Mouse (Mus musculus): ENCODE data around the gene Fam111a.
"Not testable (repeated sequence)": the region's sequence is repeated elsewhere in the genome, so short reads cannot be mapped to it uniquely, and the experiment has no call there.

The Fam111a gene

DNA sequence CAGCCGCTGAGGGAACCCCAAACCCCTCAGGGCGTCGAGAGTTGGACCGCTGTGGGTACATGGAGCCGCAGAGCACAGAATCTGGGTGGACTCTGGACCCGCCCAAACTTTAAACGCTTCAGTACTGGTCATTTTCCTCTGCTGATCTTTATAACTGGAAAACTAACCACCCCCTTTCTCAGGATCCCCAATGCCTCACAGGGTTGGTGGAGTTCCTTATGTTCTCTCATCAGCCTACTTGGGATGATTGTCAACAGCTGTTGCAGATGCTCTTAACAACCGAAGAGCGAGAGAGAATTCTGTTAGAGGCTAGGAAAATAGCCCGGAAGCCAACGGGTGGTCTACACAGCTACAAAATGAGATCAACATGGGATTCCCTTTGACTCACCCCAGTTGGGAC, at the start of gene Fam111a:
Gene Fam111a (plus strand): TSS at position 301 of the 400 bp plus-strand sequence.
- DNase-seq, result not testable (repeated sequence)

DNA sequence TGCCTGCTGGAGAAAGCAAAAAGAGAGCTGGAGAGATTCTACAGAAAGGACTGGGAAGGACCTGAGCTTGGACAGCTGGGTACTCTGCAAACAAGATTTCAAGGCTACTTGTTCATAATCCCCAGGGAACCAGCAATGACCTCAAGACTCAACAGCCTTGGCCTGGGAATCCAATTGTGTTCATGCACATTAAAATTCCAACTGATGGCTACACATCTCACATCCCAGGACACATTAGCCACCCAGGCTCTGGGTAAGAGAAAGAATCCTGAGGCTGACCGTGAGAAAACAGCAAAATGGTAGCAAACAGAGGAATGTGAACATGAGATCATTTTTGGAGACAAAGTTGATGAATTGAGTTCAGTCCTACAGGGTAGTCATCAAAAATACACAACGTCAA, 49.3 kb upstream of the Fam111a start:
- DNase-seq, result no peak

- no peak for DNase-seq
These were observed 47.6 kb upstream of the Fam111a start for GRCm38 (mm10) chr19:12497909-12498308.

GRCm38 (mm10) chr19:12498321-12498720, 47.2 kb upstream of the Fam111a start:
- DNase-seq, result no peak

- DNase-seq, result no peak
These were observed 46.6 kb upstream of the Fam111a start for GRCm38 (mm10) chr19:12498941-12499340.

DNA sequence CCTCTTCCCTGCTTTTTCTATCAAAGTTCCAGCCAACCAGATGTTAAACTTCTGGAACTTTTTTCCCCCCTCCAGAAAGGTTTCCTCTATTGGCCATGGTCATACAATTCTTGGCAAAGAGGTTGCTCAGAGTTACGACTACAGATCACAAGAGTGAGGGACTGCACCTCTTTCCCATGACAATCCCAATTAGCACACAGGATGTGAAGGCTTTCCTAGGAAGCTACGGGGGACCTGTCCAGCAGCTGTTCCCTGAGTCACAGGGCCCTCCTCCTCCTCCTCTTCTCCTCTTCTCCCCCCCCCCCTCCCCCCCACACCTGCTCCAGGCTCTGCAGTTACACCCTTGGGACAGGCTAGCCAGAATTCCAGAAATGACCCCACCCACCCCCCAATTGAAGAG, 46.1 kb upstream of the Fam111a start:
- DNase-seq, result no peak

- DNase-seq, result no peak
These were observed 45.4 kb upstream of the Fam111a start for GRCm38 (mm10) chr19:12500124-12500523.

DNA sequence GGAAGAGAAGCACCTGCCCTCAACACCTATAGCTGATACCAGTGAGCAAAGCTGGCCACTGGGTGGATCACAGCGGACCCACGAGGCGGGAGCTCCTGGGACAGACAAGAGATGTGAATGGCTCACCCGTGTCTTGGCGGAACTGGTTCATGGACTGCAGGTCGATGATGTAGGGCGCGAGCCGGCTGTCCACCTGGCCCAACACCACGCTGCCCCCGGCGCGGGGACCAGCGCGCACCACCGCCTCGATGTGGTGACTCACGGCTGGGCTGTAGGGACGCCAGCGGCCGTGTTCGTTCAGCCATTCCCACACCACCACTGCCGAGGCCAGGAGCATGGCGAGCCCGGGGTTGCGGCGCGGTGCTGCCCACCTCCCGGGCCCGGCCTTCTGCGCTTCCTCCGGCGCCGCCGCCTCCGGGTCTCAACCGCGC, 44.6 kb upstream of the Fam111a start:
- DNase-seq, result peak; percentile 57

DNA sequence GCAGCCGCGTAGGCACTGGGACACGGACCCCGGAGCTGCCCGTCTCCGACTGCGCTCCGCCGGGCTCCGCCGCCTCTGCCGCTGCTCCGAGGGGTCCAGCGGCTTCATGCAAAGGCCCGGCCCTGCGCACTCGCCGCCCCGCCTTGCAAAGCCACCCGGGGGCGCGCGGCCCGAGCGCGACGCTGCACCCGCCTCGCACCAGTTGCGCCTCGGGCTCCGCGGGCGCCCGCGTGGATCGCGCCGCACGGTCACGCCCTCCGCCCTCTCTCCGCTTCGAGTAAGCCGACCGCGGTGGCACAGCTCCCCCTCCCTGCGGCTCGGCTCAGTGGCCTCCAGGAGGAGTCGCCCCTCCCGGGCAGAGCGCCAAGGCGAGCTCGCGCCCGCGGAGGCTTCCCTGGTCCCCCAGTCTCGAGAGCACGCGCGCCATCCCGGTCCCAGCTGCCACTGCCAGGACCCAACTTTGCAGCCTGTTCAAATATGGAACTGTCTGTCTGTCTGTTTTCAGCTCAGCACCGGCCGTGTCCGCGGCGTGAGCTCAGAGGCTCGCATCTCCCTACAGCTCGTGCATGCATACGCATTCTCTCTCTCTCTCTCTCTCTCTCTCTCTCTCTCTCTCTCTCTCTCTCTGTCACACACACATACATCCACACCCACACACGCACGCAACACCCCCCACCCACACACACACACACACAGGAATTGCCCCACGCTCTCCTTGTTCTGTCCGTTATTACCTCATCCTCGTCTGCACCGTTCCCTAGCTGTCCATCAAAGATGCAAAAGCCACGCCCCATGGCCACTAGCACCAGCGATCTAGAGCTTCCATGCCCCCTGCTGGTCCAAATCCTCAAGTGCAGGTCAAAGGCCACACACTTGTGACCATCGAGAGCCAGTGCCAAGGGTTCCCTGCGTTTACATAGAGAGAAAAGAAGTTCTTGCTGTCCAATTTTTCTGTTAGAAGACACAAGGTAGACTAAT, 43.9 kb upstream of the Fam111a start, which contains the start of gene Dtx4:
Gene Dtx4 (minus strand): TSS at position 85 of the 978 bp plus-strand sequence.
- DNase-seq, result peak; percentile 93

DNA sequence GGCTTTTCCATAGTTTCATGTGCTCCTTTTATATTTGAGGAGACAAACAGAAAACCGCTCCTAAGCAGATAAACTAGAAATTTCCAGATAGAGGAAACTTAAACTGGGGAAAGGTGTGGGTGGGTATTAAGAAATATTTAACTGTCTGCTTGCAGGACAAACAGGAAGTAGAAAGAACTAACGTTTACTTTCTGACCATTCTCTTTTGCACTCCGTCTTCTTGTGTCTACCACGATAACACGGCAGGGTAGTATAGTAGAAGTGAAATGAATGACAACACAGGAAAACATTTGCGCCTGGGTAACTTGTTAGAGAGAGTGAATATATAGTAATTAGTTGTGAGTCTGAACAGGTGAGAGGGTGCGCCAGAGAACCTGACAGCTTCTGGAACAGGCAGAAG, 42.8 kb upstream of the Fam111a start:
- DNase-seq, result no peak

DNA sequence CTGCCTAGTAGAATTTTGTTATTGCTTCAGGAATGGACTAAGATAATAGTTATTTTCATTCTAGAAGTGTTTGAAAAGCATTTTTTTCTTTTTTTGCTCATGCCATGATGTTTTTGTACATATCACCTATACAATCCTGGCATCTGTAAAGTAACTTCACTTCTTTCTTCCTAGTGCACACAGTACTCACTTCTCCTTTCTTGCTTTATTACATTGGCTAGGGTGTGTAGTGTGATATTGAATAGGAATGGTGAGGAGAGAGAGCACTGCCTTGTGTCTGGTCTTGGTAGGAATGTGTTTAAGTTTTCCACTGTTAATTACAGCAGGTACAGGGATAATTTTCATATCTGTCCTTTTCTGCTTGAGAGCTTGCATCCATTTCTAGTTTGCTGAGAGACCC, 30.9 kb upstream of the Fam111a start:
- no peak for DNase-seq

GRCm38 (mm10) chr19:12517671-12518540, 27.6 kb upstream of the Fam111a start:
- DNase-seq, result peak; percentile 26

DNA sequence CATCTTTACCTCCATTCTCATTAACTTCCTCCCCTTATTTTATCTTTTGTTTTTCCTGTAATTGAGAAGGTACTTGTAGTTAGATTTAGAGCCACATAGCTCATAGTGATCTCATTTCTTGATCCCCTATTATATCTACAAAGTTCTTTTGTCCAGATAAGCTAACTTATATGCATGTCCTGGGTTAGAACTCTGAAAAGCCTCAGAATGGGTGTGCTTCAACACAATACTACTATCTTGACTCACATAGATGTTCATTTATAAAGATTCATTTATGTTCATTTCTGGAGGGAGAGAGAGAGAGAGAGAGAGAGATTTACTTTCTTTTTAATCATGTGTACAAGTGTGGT, 27.0 kb upstream of the Fam111a start:
- no peak for DNase-seq

DNA sequence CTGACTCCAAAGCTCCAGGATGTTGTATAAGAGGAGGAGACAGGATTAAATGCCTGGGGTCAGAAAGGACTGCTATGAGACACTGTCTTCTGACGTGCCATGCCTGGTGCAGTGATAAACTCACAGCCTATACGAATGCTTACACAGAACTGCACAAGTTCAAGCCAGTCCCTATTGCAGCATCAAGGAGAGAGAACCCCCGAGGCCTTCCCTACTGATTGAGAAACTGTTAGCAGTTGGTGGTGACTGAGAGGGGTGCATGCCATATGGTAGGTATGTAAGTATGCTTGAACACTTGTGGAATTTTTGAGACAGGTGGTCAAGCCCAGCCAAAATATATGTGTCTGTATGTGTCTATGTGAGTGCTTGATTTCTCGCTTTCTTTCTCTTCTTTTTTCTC, 22.2 kb upstream of the Fam111a start:
- DNase-seq, result no peak

DNA sequence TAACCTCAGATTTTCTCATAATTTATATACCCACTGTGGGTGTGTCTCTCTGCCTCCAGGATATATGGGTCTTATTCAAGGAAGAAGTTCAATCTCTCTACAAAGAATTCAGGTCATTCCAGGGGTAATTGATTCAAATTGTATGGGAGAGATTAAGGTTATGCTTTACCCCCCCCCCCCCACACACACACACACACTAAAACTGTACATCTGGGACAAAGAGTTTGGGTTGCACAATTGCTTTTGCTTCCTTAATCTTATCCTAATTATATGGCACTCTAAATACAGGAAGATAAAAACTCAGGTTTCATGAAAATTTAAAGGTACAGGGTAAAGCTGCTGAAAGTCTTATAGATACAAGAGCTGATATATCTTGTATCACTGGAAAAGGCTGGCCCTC, 8.4 kb upstream of the Fam111a start:
- no peak for DNase-seq

- DNase-seq, result no peak
These were observed 5.6 kb upstream of the Fam111a start for GRCm38 (mm10) chr19:12539975-12540374.

- no peak for DNase-seq
These were observed 4.8 kb upstream of the Fam111a start for GRCm38 (mm10) chr19:12540727-12541126.

DNA sequence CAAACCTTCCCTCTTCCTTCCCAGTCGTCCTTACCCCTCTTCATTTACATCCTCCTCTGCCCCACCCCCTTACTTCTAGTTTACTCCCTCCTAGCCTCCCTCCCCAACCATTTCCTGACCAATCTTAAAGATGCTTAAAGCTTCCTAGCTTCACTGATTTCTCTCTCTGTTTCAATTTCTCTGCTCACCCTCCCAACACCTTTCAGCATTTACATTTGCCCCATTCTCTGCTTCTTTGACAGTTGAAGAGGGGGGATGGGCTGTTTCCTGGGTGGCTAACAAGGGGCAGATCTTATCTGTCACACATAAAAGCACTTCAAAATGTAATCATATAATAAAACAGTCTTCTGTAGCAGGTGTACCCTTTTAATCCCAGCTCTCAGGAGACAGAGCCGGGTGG, 3.9 kb upstream of the Fam111a start:
- no peak for DNase-seq

- DNase-seq, result no peak
These were observed 3.6 kb downstream of the Fam111a start for GRCm38 (mm10) chr19:12549166-12549565.

DNA sequence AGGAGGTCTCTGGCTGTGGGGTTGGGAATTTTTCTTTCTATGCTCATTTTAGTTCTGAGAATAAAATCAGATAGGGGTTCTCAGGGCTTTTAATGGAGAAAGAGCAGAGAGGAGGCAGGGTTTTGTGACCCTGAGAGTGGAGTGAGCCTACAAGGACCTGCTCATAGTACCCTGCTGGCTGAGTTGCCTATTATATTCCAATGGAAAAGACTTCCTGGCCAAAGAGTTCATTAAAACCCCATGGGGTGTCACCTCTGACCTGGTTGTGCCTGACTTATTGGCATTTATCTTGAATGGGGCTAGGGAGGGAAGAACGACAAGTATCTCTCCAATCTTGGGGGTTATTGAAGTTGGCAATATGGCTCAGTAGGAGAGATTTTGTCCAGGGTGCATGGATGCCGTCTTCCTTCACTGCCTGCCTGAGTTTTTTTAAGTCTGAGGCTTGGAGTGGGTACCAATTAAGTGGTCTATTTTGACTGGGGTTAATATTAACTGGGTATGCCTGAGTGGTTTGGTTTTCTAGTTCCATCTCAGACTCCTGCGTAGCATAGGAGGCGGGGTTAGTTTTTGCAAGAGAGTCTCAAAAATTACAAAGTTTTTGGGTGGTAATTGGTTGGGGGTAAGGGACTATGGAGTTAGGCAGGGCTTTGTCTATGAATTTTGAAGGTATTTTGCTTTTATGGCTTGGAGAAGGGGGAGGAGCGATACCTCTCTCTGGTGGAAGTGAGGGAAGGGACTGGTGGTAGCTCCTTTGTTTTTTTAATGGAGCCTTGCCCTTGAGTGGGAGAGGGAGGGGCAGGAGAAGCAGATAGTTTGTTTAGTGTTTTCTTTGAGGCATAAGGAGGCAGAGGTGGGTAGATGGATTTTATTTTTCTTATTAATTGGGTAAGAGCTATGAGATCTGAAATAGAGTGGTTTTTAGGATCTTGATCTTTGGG, 4.7 kb downstream of the Fam111a start:
- no peak for DNase-seq

- DNase-seq, result no peak
These were observed 10.8 kb downstream of the Fam111a start for GRCm38 (mm10) chr19:12556293-12556692.

GRCm38 (mm10) chr19:12558219-12558618, 12.7 kb downstream of the Fam111a start:
- DNase-seq, result no peak
